ENCODE assay signal across 8 mouse cellular contexts in the genomic region with DNA sequence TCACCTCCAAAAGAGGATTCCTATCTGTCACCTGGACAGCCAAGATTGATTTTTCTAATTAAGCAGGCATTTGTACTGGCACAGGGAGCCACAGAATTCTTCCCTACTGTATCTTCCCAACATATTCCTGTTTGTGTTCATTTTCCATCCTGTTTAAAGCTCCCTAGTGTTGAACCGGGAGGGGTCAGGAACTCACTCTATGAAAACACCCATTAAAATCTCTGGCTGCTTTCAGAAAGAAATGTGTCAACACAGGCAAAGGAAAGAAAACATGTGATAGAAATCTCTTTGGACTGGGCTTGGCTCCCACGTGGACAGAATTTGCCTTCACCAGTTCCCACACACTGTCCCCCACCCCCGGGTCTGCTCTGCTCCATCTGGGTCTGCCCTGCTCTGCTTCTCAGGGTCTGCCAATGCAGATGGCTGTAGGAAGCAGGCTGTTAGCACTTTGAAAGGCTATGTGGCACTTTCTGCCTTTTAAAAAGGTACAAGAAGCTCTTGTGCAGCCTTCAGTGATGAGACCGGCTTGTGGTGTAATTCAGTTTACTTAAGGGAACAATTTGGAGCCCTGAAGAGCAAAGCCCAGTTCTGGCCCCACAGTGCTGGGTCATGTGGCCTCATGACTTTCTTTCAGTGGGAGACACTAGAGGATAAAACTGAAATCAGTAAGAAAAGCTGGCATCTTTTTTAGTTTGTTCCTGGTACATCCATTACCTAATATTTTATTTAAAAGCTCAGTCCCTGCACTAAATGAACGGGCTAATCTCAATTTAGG.
DNase-seq lines count a peak whose midpoint lies in the region; ATAC-seq and TF ChIP-seq lines count a peak whose summit lies in the region.

No protein-coding gene starts in this region.

- H3K27me3 ChIP-seq in liver, adult 2 months (ENCODE audit: control insufficient read depth, insufficient read depth, low read length), result no peaks in the 10 kb centered on the region
- no peaks in the 10 kb centered on the region for H3K27me3 ChIP-seq in liver, embryonic 11.5 days (replicated peaks; ENCODE audit: control insufficient read depth, insufficient read depth, low read length)
- no peaks in the 10 kb centered on the region for H3K27me3 ChIP-seq in hindbrain, embryonic 15.5 days
- no peaks in the 10 kb centered on the region for H3K27me3 ChIP-seq in midbrain, embryonic 14.5 days (ENCODE audit: control insufficient read depth, insufficient read depth, low read length)

- peak; percentile 16 for DNase-seq in liver, adult 2 months (ENCODE audit: extremely low read depth, low read depth, low spot score)
- DNase-seq in liver, embryonic 11.5 days (ENCODE audit: low spot score), result no peak
- peak; percentile 33 to 35 for DNase-seq in gastrocnemius, adult 8-10 months (ENCODE audit: low spot score in 2 of 2)
- peak; percentile 69 to 83 for DNase-seq in left cerebral cortex, adult 9 months (ENCODE audit: low spot score in 2 of 2)
- peak; percentile 34 for DNase-seq in midbrain, embryonic 14.5 days
- DNase-seq in telencephalon, adult 2 months (ENCODE audit: low read depth, low spot score), result peak; percentile 79
- DNase-seq in testis, postnatal 14 days (ENCODE audit: low spot score), result no peak

- no peaks in the 10 kb centered on the region for H3K9me3 ChIP-seq in liver, embryonic 11.5 days (ENCODE audit: control insufficient read depth, low read length)
- H3K9me3 ChIP-seq in hindbrain, embryonic 15.5 days, result no peaks in the 10 kb centered on the region
- no peaks in the 10 kb centered on the region for H3K9me3 ChIP-seq in midbrain, embryonic 14.5 days (ENCODE audit: control insufficient read depth, low read length)

- H3K27ac ChIP-seq in liver, adult 2 months (replicated peaks; ENCODE audit: insufficient read depth, low read depth, low read length), result 0 out of 2 replicates have a peak overlapping the region, but pooled peaks have one; percentile 41
- H3K27ac ChIP-seq in liver, embryonic 11.5 days (ENCODE audit: low read depth, low read length), result no peak overlapping the region
- H3K27ac ChIP-seq in hindbrain, embryonic 15.5 days (replicated peaks), result peak overlapping the region; percentile 43; the same call in 1 of the 2 replicates
- no peak overlapping the region for H3K27ac ChIP-seq in midbrain, embryonic 14.5 days (replicated peaks; ENCODE audit: low read depth, low read length)

- H3K4me2 ChIP-seq in liver, embryonic 11.5 days, result no peak overlapping the region
- no peak overlapping the region for H3K4me2 ChIP-seq in hindbrain, embryonic 15.5 days
- H3K4me2 ChIP-seq in midbrain, embryonic 14.5 days (ENCODE audit: low read length), result no peak overlapping the region

- no peaks in the 10 kb centered on the region for H3K79me2 ChIP-seq in liver, adult 2 months (ENCODE audit: control insufficient read depth, insufficient read depth, low read length)

- no peaks in the 10 kb centered on the region; the same call in 1 of the 2 replicates for H3K4me1 ChIP-seq in liver, adult 2 months (ENCODE audit: control insufficient read depth, insufficient read depth, low read length)
- H3K4me1 ChIP-seq in liver, embryonic 11.5 days (replicated peaks; ENCODE audit: control insufficient read depth, insufficient read depth, low read length), result no peaks in the 10 kb centered on the region
- peaks cover 10% of the 10 kb centered on the region; the same call in 1 of the 2 replicates for H3K4me1 ChIP-seq in hindbrain, embryonic 15.5 days (replicated peaks)
- H3K4me1 ChIP-seq in midbrain, embryonic 14.5 days (ENCODE audit: control insufficient read depth, insufficient read depth, low read length), result peaks cover 4% of the 10 kb centered on the region; the same call in 1 of the 2 replicates

- no peak for ATAC-seq in liver, embryonic 11.5 days (replicated peaks; ENCODE audit: low FRiP score)
- ATAC-seq in hindbrain, embryonic 15.5 days (ENCODE audit: low FRiP score, low read depth), result peak; percentile 79; the same call in 1 of the 2 replicates
- no peak for ATAC-seq in midbrain, embryonic 14.5 days (ENCODE audit: low FRiP score, low TSS enrichment)

- WGBS in liver, adult 2 months, result 26% methylated on average over 5 of the region's 5 CpGs
- 33% methylated on average over 5 of the region's 5 CpGs for WGBS in liver, embryonic 11.5 days
- WGBS in hindbrain, embryonic 15.5 days, result 39% methylated on average over 5 of the region's 5 CpGs
- WGBS in midbrain, embryonic 14.5 days, result 43% methylated on average over 5 of the region's 5 CpGs

- no peaks in the 10 kb centered on the region for H3K36me3 ChIP-seq in liver, adult 2 months (ENCODE audit: control insufficient read depth, insufficient read depth, low read length)
- no peaks in the 10 kb centered on the region for H3K36me3 ChIP-seq in liver, embryonic 11.5 days (ENCODE audit: control insufficient read depth, insufficient read depth, low read length)
- no peaks in the 10 kb centered on the region for H3K36me3 ChIP-seq in hindbrain, embryonic 15.5 days
- H3K36me3 ChIP-seq in midbrain, embryonic 14.5 days (ENCODE audit: control insufficient read depth, insufficient read depth, low read length), result no peaks in the 10 kb centered on the region

- no peak overlapping the region for H3K4me3 ChIP-seq in liver, adult 2 months (ENCODE audit: insufficient read depth, low read depth, low read length)
- no peak overlapping the region for H3K4me3 ChIP-seq in liver, embryonic 11.5 days (ENCODE audit: low read depth, low read length)
- H3K4me3 ChIP-seq in hindbrain, embryonic 15.5 days, result no peak overlapping the region
- no peak overlapping the region for H3K4me3 ChIP-seq in midbrain, embryonic 14.5 days (replicated peaks; ENCODE audit: low read depth, low read length)

- TF ChIP-seq CTCF in liver, adult 2 months (IDR thresholded peaks at IDR 0.05; ENCODE audit: low read depth, low read length), result no peak

- no peak overlapping the region for H3K9ac ChIP-seq in liver, adult 2 months (ENCODE audit: low read depth, low read length)
- no peak overlapping the region for H3K9ac ChIP-seq in liver, embryonic 11.5 days (ENCODE audit: low read depth, low read length)
- no peak overlapping the region for H3K9ac ChIP-seq in hindbrain, embryonic 15.5 days
- H3K9ac ChIP-seq in midbrain, embryonic 14.5 days (replicated peaks; ENCODE audit: low read length), result no peak overlapping the region

- no peak for TF ChIP-seq POLR2A in liver, adult 2 months (IDR thresholded peaks at IDR 0.05; ENCODE audit: extremely low read depth, insufficient read depth, low read length)

Comparison
In these comparisons a context has a peak if more than half of its experiments do, and no peak if none do; other contexts are left out.
1. DNase-seq: peak in liver, adult 2 months (single experiment), gastrocnemius, adult 8-10 months (2 of 2), left cerebral cortex, adult 9 months (2 of 2), midbrain, embryonic 14.5 days (single experiment) and telencephalon, adult 2 months (single experiment); none in liver, embryonic 11.5 days (single experiment) and testis, postnatal 14 days (single experiment).
2. H3K27ac ChIP-seq: peak in liver, adult 2 months (single experiment) and hindbrain, embryonic 15.5 days (single experiment); none in liver, embryonic 11.5 days (single experiment) and midbrain, embryonic 14.5 days (single experiment).